Mouse (Mus musculus): ENCODE results near the gene Atp1b1.

DNA sequence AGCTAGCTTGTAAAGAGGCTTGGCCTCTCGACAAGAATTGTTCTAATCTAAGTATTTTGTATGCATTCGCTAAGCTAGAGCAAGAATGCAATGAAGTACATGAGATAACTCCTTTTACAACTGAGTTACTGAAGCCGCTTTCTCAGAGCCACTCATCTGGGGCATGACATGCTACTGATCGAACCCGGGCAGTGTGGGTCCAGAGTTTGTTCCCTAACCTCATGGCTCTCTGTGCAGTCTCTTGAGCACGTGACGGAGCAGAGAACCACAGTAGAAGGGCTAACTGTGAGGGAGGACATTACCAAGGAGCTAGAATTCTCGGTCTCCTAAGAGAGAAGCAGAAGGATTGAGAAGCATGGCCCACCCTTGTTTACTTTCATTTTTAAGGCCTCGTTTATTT is 45.2 kb downstream of the Atp1b1 start:
- TF ChIP-seq POLR2A (IDR thresholded peaks at IDR 0.05; ENCODE audit: low read depth, low read length), result no peak
- no peak for TF ChIP-seq CTCF (conservative IDR thresholded peaks at IDR 0.05; ENCODE audit: insufficient read depth, insufficient read length, low read depth, low read length)

Data from kidney, adult 2 months (tissue).